Mouse (Mus musculus): ENCODE measurements around the gene Acbd4. TPM values are rescaled to one million over a fixed set of nuclear protein-coding genes. Genes with fewer than 3 reads are reported as not detected.

The Acbd4 gene
- total and polyA plus RNA-seq, 3 experiments = 16.6 to 18.3 TPM; not detected in 1

GRCm38 (mm10) chr11:103102725-103103349 is 1.4 kb downstream of the Acbd4 start (continued):
- no peak for TF ChIP-seq USF1 (IDR thresholded peaks at IDR 0.05; ENCODE audit: low read depth, low read length)
- peak; percentile 58 for TF ChIP-seq ZMIZ1 (IDR thresholded peaks at IDR 0.05; ENCODE audit: low read depth, low read length)
- no peak for TF ChIP-seq CHD1 (IDR thresholded peaks at IDR 0.05; ENCODE audit: low read depth, low read length)
- peak; percentile 72 to 76; a peak in 3 of 4 replicates for TF ChIP-seq POLR2A (IDR thresholded peaks at IDR 0.05; ENCODE audit: control insufficient read depth in 1 of 2, insufficient read depth in 1 of 2, low read depth in 1 of 2, low read length in 2 of 2, poor library complexity in 1 of 2)
- no peak for TF ChIP-seq BHLHE40 (IDR thresholded peaks at IDR 0.05; ENCODE audit: borderline replicate concordance, low read depth, low read length)
- no peak; the same call in 1 of the 2 replicates for TF ChIP-seq GATA1 (IDR thresholded peaks at IDR 0.05; ENCODE audit: low read depth, low read length)
- peak; percentile 89; the same call in 1 of the 2 replicates for TF ChIP-seq JUND (IDR thresholded peaks at IDR 0.05; ENCODE audit: low read depth, low read length)
- TF ChIP-seq E2F4 (IDR thresholded peaks at IDR 0.05; ENCODE audit: borderline replicate concordance, low read depth, low read length) = peak; percentile 30; the same call in 1 of the 2 replicates
- peak; percentile 99 for TF ChIP-seq RAD21 (IDR thresholded peaks at IDR 0.05; ENCODE audit: low read depth, low read length)

DNA sequence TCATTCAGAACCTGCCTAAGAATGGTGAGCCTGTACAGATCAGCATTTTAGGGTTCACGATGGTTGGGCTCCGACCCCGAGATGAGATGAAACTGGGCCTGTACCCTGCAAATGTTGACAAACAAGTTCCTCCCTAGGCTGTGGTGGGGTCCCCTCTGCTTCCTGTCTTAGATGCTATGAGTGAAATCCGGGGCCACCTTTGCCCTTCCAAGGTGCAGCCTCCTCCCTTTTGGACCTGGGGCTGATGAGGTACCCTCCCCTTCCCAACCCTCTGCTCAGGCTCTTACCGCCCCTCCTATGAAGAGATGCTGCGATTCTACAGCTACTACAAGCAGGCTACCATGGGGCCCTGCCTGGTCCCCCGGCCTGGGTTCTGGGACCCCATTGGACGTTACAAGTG is 2.1 kb downstream of the Acbd4 start:
- DNase-seq (ENCODE audit: low read depth, low spot score) = peak; percentile 66
- Histone ChIP-seq H3K4me3 (ENCODE audit: control insufficient read depth in 1 of 2, insufficient read depth in 1 of 2, low read depth in 2 of 2, low read length in 2 of 2) (peak overlapping the region; percentile 59 to 67), H3K27ac (ENCODE audit: control insufficient read depth, low read depth, low read length) (peak overlapping the region; percentile 7; the same call in 1 of the 2 replicates), H3K27me3 (ENCODE audit: control insufficient read depth in 1 of 2, insufficient read depth in 2 of 2, low read length in 2 of 2) (no peaks in the 10 kb centered on the region), H3K9me3 (replicated peaks; ENCODE audit: insufficient read depth, low read length) (no peaks in the 10 kb centered on the region), H3K4me1 (ENCODE audit: control insufficient read depth in 1 of 2, insufficient read depth in 2 of 2, low read length in 2 of 2) (peaks cover 9 to 20% of the 10 kb centered on the region in 2 experiments), H3K9ac (ENCODE audit: control insufficient read depth, low read depth, low read length, poor library complexity, severe bottlenecking) (peak overlapping the region; percentile 62), H3K79me2 (ENCODE audit: control insufficient read depth, insufficient read depth, low read length, poor library complexity) (no peaks in the 10 kb centered on the region; the same call in 1 of the 2 replicates), H3K36me3 (ENCODE audit: control insufficient read depth in 1 of 2, insufficient read depth in 2 of 2, low read length in 2 of 2) (peaks cover 0 to 9% of the 10 kb centered on the region in 2 experiments; a peak in 2 of 4 replicates)
- TF ChIP-seq MYB (IDR thresholded peaks at IDR 0.05; ENCODE audit: low read depth, low read length) = no peak
- no peak for TF ChIP-seq E2F4 (IDR thresholded peaks at IDR 0.05; ENCODE audit: borderline replicate concordance, low read depth, low read length)
- TF ChIP-seq TCF12 (IDR thresholded peaks at IDR 0.05; ENCODE audit: low read depth, low read length) = no peak
- no peak for TF ChIP-seq USF1 (IDR thresholded peaks at IDR 0.05; ENCODE audit: low read depth, low read length)
- no peak for TF ChIP-seq GABPA (IDR thresholded peaks at IDR 0.05; ENCODE audit: low read depth, low read length)
- TF ChIP-seq UBTF (IDR thresholded peaks at IDR 0.05; ENCODE audit: borderline replicate concordance, insufficient read depth, low read depth, low read length) = no peak
- TF ChIP-seq MAX (IDR thresholded peaks at IDR 0.05; ENCODE audit: low read length) = no peak

DNA sequence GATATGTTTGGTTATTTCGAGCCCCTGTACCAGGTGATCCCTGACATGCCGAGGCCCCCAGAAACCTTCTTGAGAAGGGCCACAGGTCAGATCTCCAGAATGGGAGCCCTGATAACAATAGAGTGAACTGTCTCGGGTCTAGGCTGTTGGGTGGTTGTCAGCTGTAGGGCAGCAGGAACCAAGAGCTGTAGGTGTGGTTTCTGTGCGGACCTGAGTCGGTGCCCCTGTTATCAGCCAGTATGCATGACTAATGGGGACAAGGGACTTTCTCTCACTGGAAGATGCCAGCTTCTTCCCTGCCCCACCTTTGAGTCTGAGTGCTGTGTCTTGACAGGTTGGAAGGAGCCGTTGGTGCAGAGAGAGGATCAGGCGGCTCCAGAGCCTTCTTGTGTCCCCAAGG is 3.0 kb downstream of the Acbd4 start:
- peak overlapping the region; percentile 59 to 67 for H3K4me3 ChIP-seq (ENCODE audit: control insufficient read depth in 1 of 2, insufficient read depth in 1 of 2, low read depth in 2 of 2, low read length in 2 of 2)
- 0 out of 2 replicates have a peak overlapping the region, but pooled peaks have one; percentile 5 for H3K27ac ChIP-seq (ENCODE audit: control insufficient read depth, low read depth, low read length)
- TF ChIP-seq MYC (IDR thresholded peaks at IDR 0.05; ENCODE audit: low read depth, low read length) (0 out of 2 replicates have a peak, but pooled peaks have one; percentile 38), NRF1 (IDR thresholded peaks at IDR 0.05; ENCODE audit: insufficient read depth, low read depth, low read length, poor library complexity, severe bottlenecking) (peak; percentile 16; the same call in 1 of the 2 replicates), MAZ (IDR thresholded peaks at IDR 0.05; ENCODE audit: low read depth, low read length) (no peak), CTCF (IDR thresholded peaks at IDR 0.05 in 2 of 3, conservative IDR thresholded peaks at IDR 0.05 in 1 of 3; ENCODE audit: control insufficient read depth in 1 of 3, insufficient read depth in 1 of 3, low read depth in 2 of 3, low read length in 3 of 3, poor library complexity in 1 of 3, severe bottlenecking in 1 of 3) (no peak), HCFC1 (IDR thresholded peaks at IDR 0.05; ENCODE audit: low read depth, low read length) (peak; percentile 61), ELF1 (IDR thresholded peaks at IDR 0.05; ENCODE audit: low read depth, low read length) (no peak), MYB (IDR thresholded peaks at IDR 0.05; ENCODE audit: low read depth, low read length) (no peak), GATA1 (IDR thresholded peaks at IDR 0.05; ENCODE audit: low read depth, low read length) (peak; percentile 76), NELFE (IDR thresholded peaks at IDR 0.05; ENCODE audit: low read depth, low read length) (no peak), ZC3H11A (IDR thresholded peaks at IDR 0.05; ENCODE audit: low read depth, low read length) (no peak), TAL1 (IDR thresholded peaks at IDR 0.05; ENCODE audit: low read length) (0 out of 2 replicates have a peak, but pooled peaks have one; percentile 7), MXI1 (IDR thresholded peaks at IDR 0.05; ENCODE audit: low read depth, low read length) (peak; percentile 48; the same call in 1 of the 2 replicates), RCOR1 (IDR thresholded peaks at IDR 0.05; ENCODE audit: low read depth, low read length) (peak; percentile 34; the same call in 1 of the 2 replicates), MAFK (IDR thresholded peaks at IDR 0.05; ENCODE audit: borderline replicate concordance, low read depth, low read length) (no peak), USF2 (IDR thresholded peaks at IDR 0.05; ENCODE audit: borderline replicate concordance in 1 of 2, insufficient read depth in 1 of 2, low read depth in 1 of 2, low read length in 2 of 2) (no peak)

More for the DNA sequence above, 3.0 kb downstream of the Acbd4 start:
- peak overlapping the region; percentile 36 for H3K9ac ChIP-seq (ENCODE audit: control insufficient read depth, low read depth, low read length, poor library complexity, severe bottlenecking)
- peak; percentile 82 for DNase-seq (ENCODE audit: low read depth, low spot score)
- H3K79me2 ChIP-seq (ENCODE audit: control insufficient read depth, insufficient read depth, low read length, poor library complexity) = no peaks in the 10 kb centered on the region; the same call in 1 of the 2 replicates
- peaks cover 0 to 9% of the 10 kb centered on the region in 2 experiments; a peak in 2 of 4 replicates for H3K36me3 ChIP-seq (ENCODE audit: control insufficient read depth in 1 of 2, insufficient read depth in 2 of 2, low read length in 2 of 2)
- peaks cover 9 to 20% of the 10 kb centered on the region in 2 experiments for H3K4me1 ChIP-seq (ENCODE audit: control insufficient read depth in 1 of 2, insufficient read depth in 2 of 2, low read length in 2 of 2)
- no peaks in the 10 kb centered on the region for H3K9me3 ChIP-seq (replicated peaks; ENCODE audit: insufficient read depth, low read length)
- H3K27me3 ChIP-seq (ENCODE audit: control insufficient read depth in 1 of 2, insufficient read depth in 2 of 2, low read length in 2 of 2) = no peaks in the 10 kb centered on the region

Measured in MEL (cell line).